Mouse (Mus musculus) neutrophil, adult 65 days (primary cell): ENCODE results near the gene Gm2115. TPM values are rescaled to one million over a fixed set of nuclear protein-coding genes. Genes with fewer than 3 reads are reported as not detected.

Experiments
- total RNA-seq: library from RNA; stranded (reverse); gene quantifications from 2 replicates; pipeline ENCODE4 v1.2.4, GENCODE M21; 2023

The Gm2115 gene
- total RNA-seq: not detected in 2 replicates

GRCm38 (mm10) chr7:84528796-84529533 lies at the start of gene Gm2115:
TSS of gene Gm2115 (plus strand) at chr7:84528954.

GRCm38 (mm10) chr7:84606293-84606749 lies 77.6 kb downstream of the Gm2115 start, which contains the start of gene Fah:
TSS of gene Fah (minus strand) at chr7:84606722.

Other genes starting within 250 kb of the Gm2115 start
- not detected in 2 replicates for gene Arnt2, start 118.8 kb upstream of the Gm2115 start, total RNA-seq
- gene Fah, start 77.8 kb downstream of the Gm2115 start, total RNA-seq: 2.1 and 4.8 TPM in 2 replicates
- 89.6 and 101 TPM in 2 replicates for gene Zfand6, start 161.0 kb downstream of the Gm2115 start, total RNA-seq